Mouse (Mus musculus): Measurements from ENCODE around the gene Omp. TPM values are rescaled to one million over a fixed set of nuclear protein-coding genes. Genes with fewer than 3 reads are reported as not detected.
A peak's percentile ranks its signal among the peaks of the same experiment; 100 is the strongest.

The Omp gene
- polyA plus RNA-seq, 1 experiment from 2014 or later: 0.53 TPM

- no peaks in the 10 kb centered on the region for H3K27me3 ChIP-seq (ENCODE audit: control insufficient read depth, insufficient read depth, low read depth, low read length)
- no peaks in the 10 kb centered on the region for H3K9me3 ChIP-seq (replicated peaks; ENCODE audit: control insufficient read depth, low read length)
- no peak overlapping the region for H3K4me2 ChIP-seq (ENCODE audit: low read depth, low read length)
- WGBS (ENCODE audit: insufficient replicate concordance): 51% methylated on average over 5 of the region's 5 CpGs
- no peak overlapping the region for H3K9ac ChIP-seq (ENCODE audit: low read depth, low read length)
- peaks cover 13% of the 10 kb centered on the region for H3K4me1 ChIP-seq (ENCODE audit: control insufficient read depth, low read depth, low read length)
- H3K27ac ChIP-seq (ENCODE audit: low read length): peak overlapping the region; percentile 77
- no peak overlapping the region for H3K4me3 ChIP-seq (ENCODE audit: low read depth, low read length)
- H3K36me3 ChIP-seq (ENCODE audit: control insufficient read depth, insufficient read depth): no peaks in the 10 kb centered on the region
- no peak for ATAC-seq (ENCODE audit: low read depth)
Measured at GRCm38 (mm10) chr7:98103942-98104292, 41.4 kb downstream of the Omp start.

- H3K4me1 ChIP-seq (ENCODE audit: control insufficient read depth, low read depth, low read length): peaks cover 13% of the 10 kb centered on the region
- H3K36me3 ChIP-seq (ENCODE audit: control insufficient read depth, insufficient read depth): no peaks in the 10 kb centered on the region
- H3K4me3 ChIP-seq (ENCODE audit: low read depth, low read length): peak overlapping the region; percentile 45
- ATAC-seq (ENCODE audit: low read depth): peak; percentile 4; the same call in 1 of the 2 replicates
- H3K27ac ChIP-seq (ENCODE audit: low read length): peak overlapping the region; percentile 77
- no peaks in the 10 kb centered on the region for H3K9me3 ChIP-seq (replicated peaks; ENCODE audit: control insufficient read depth, low read length)
- H3K9ac ChIP-seq (ENCODE audit: low read depth, low read length): peak overlapping the region; percentile 56
- no peaks in the 10 kb centered on the region for H3K27me3 ChIP-seq (ENCODE audit: control insufficient read depth, insufficient read depth, low read depth, low read length)
- WGBS (ENCODE audit: insufficient replicate concordance): 10% methylated on average over 26 of the region's 26 CpGs
- H3K4me2 ChIP-seq (ENCODE audit: low read depth, low read length): peak overlapping the region; percentile 52
Measured at GRCm38 (mm10) chr7:98103002-98103941, 42.0 kb downstream of the Omp start.

GRCm38 (mm10) chr7:98102488-98102887, 42.8 kb downstream of the Omp start:
- ATAC-seq (ENCODE audit: low read depth): no peak
- WGBS (ENCODE audit: insufficient replicate concordance): 81% methylated on average over 11 of the region's 11 CpGs
- Histone ChIP-seq H3K36me3 (ENCODE audit: control insufficient read depth, insufficient read depth) (peaks cover under 1% of the 10 kb centered on the region; the same call in 1 of the 2 replicates), H3K4me2 (ENCODE audit: low read depth, low read length) (peak overlapping the region; percentile 52; the same call in 1 of the 2 replicates), H3K4me3 (ENCODE audit: low read depth, low read length) (no peak overlapping the region), H3K4me1 (ENCODE audit: control insufficient read depth, low read depth, low read length) (peaks cover 13% of the 10 kb centered on the region), H3K9me3 (replicated peaks; ENCODE audit: control insufficient read depth, low read length) (no peaks in the 10 kb centered on the region), H3K27me3 (ENCODE audit: control insufficient read depth, insufficient read depth, low read depth, low read length) (no peaks in the 10 kb centered on the region), H3K9ac (ENCODE audit: low read depth, low read length) (no peak overlapping the region; the same call in 1 of the 2 replicates), H3K27ac (ENCODE audit: low read length) (no peak overlapping the region)

- no peak overlapping the region for H3K27ac ChIP-seq (ENCODE audit: low read length)
- no peak overlapping the region for H3K4me3 ChIP-seq (ENCODE audit: low read depth, low read length)
- no peaks in the 10 kb centered on the region for H3K27me3 ChIP-seq (ENCODE audit: control insufficient read depth, insufficient read depth, low read depth, low read length)
- no peaks in the 10 kb centered on the region for H3K9me3 ChIP-seq (replicated peaks; ENCODE audit: control insufficient read depth, low read length)
- H3K36me3 ChIP-seq (ENCODE audit: control insufficient read depth, insufficient read depth): peaks cover 3% of the 10 kb centered on the region; the same call in 1 of the 2 replicates
- no peak overlapping the region for H3K4me2 ChIP-seq (ENCODE audit: low read depth, low read length)
- ATAC-seq (ENCODE audit: low read depth): no peak
- no peak overlapping the region for H3K9ac ChIP-seq (ENCODE audit: low read depth, low read length)
- 79% methylated on average over 8 of the region's 8 CpGs for WGBS (ENCODE audit: insufficient replicate concordance)
- H3K4me1 ChIP-seq (ENCODE audit: control insufficient read depth, low read depth, low read length): no peaks in the 10 kb centered on the region
Measured at GRCm38 (mm10) chr7:98097557-98097956, 47.7 kb downstream of the Omp start.

- Histone ChIP-seq H3K9ac (ENCODE audit: low read depth, low read length) (no peak overlapping the region), H3K4me1 (ENCODE audit: control insufficient read depth, low read depth, low read length) (no peaks in the 10 kb centered on the region), H3K27ac (ENCODE audit: low read length) (no peak overlapping the region), H3K4me2 (ENCODE audit: low read depth, low read length) (no peak overlapping the region), H3K9me3 (replicated peaks; ENCODE audit: control insufficient read depth, low read length) (no peaks in the 10 kb centered on the region), H3K27me3 (ENCODE audit: control insufficient read depth, insufficient read depth, low read depth, low read length) (no peaks in the 10 kb centered on the region), H3K36me3 (ENCODE audit: control insufficient read depth, insufficient read depth) (peaks cover 3% of the 10 kb centered on the region; the same call in 1 of the 2 replicates), H3K4me3 (ENCODE audit: low read depth, low read length) (no peak overlapping the region)
- 74% methylated on average over 4 of the region's 4 CpGs for WGBS (ENCODE audit: insufficient replicate concordance)
- no peak for ATAC-seq (ENCODE audit: low read depth)
Measured at GRCm38 (mm10) chr7:98095852-98096251, 49.5 kb downstream of the Omp start.

Other genes with a start within 250 kb of the Omp start
- gene Gdpd4, start 225.5 kb downstream of the Omp start, polyA plus RNA-seq (2015; fragmentation: Nextera tagmentation; extraction: Ambion mirVana): not detected in 2 replicates
- 9.3 and 12.1 TPM in 2 replicates for gene Myo7a, start 26.0 kb downstream of the Omp start, polyA plus RNA-seq (2015; fragmentation: Nextera tagmentation; extraction: Ambion mirVana)
- gene Capn5, start 32.8 kb upstream of the Omp start, polyA plus RNA-seq (2015; fragmentation: Nextera tagmentation; extraction: Ambion mirVana): 13.0 and 14.1 TPM in 2 replicates
- 0.04 and 0.06 TPM in 2 replicates for gene B3gnt6, start 54.0 kb upstream of the Omp start, polyA plus RNA-seq (2015; fragmentation: Nextera tagmentation; extraction: Ambion mirVana)
- 22.6 and 23.2 TPM in 2 replicates for gene Acer3, start 175.7 kb upstream of the Omp start, polyA plus RNA-seq (2015; fragmentation: Nextera tagmentation; extraction: Ambion mirVana)
- 1.9 and 2.4 TPM in 2 replicates for gene Tsku, start 215.8 kb upstream of the Omp start, polyA plus RNA-seq (2015; fragmentation: Nextera tagmentation; extraction: Ambion mirVana)